Mouse (Mus musculus) hindbrain, embryonic 14.5 days (tissue): ENCODE data around the gene Csnk2b. TPM values are rescaled to one million over a fixed set of nuclear protein-coding genes. Genes with fewer than 3 reads are reported as not detected.

ENCODE experiments used
- ATAC-seq: fragments of 200-750 bp; cut with Nextera tagmentation; 2 replicates; pipeline ENCODE4 v1.8.0; 2017; ENCODE audit warnings: moderate number of reproducible peaks, mild to moderate bottlenecking, moderate TSS enrichment, moderate library complexity; ENCODE audit not compliant: low FRiP score
- DNase-seq: peaks from one replicate; pipeline ENCODE4 v3.0.0-alpha.2; 2015; ENCODE audit warnings: low spot score
- H3K27ac ChIP-seq: fragments of 300-500 bp; sonication (generic); 2 replicates; pipeline ENCODE4 v1.5.1; 2014; ENCODE audit warnings: mild to moderate bottlenecking, moderate library complexity
- H3K27me3 ChIP-seq: fragments of 300-500 bp; sonication (generic); 2 replicates; pipeline ENCODE4 v1.6.1; 2014; ENCODE audit warnings: mild to moderate bottlenecking, low read length, mixed read lengths; ENCODE audit not compliant: control insufficient read depth, insufficient read depth
- H3K36me3 ChIP-seq: fragments of 300-500 bp; sonication (generic); replicated peaks from 2 replicates; pipeline ENCODE4 v1.6.1; 2014; ENCODE audit not compliant: control insufficient read depth, insufficient read depth
- H3K4me1 ChIP-seq: fragments of 300-500 bp; sonication (generic); replicated peaks from 2 replicates; pipeline ENCODE4 v1.6.1; 2014; ENCODE audit warnings: antibody characterized with exemption, low read length, mixed read lengths; ENCODE audit not compliant: control insufficient read depth, insufficient read depth
- H3K4me2 ChIP-seq: fragments of 300-500 bp; sonication (generic); replicated peaks from 2 replicates; pipeline ENCODE4 v1.6.1; 2014; ENCODE audit warnings: mild to moderate bottlenecking, moderate library complexity
- H3K4me3 ChIP-seq: fragments of 300-500 bp; sonication (generic); replicated peaks from 2 replicates; pipeline ENCODE4 v1.5.1; 2014; ENCODE audit warnings: mild to moderate bottlenecking, low read length
- H3K9ac ChIP-seq: fragments of 300-500 bp; sonication (generic); 2 replicates; pipeline ENCODE4 v1.6.1; 2014
- H3K9me3 ChIP-seq: fragments of 300-500 bp; sonication (generic); 2 replicates; pipeline ENCODE4 v1.6.1; 2016; ENCODE audit warnings: low read length; ENCODE audit not compliant: control insufficient read depth
- WGBS: fragments of 180-500 bp; shearing (Covaris S2); extraction: QIAGEN DNeasy Blood & Tissue Kit; methylation state at CpG from one replicate; pipeline ENCODE4 v1.1.7; 2014; 5-methylcytosine and 5-hydroxymethylcytosine counted together
- polyA plus RNA-seq: library from polyadenylated mRNA; unstranded; fragments of >200 nt; fragmentation: Nextera tagmentation; extraction: Ambion mirVana; gene quantifications from 2 replicates; pipeline ENCODE4 v1.2.1, GENCODE M21; 2014

Gene Csnk2b
- polyA plus RNA-seq, 1 experiment from 2014 or later: 321 TPM

- no peak overlapping the region for H3K9ac ChIP-seq
- no peaks in the 10 kb centered on the region for H3K27me3 ChIP-seq
- ATAC-seq (no peak), DNase-seq (no peak)
- no peak overlapping the region for H3K4me3 ChIP-seq
- H3K36me3 ChIP-seq: peaks cover 33% of the 10 kb centered on the region
- 69% methylated on average over 9 of the region's 9 CpGs for WGBS
- H3K4me2 ChIP-seq: no peak overlapping the region
- H3K4me1 ChIP-seq: no peaks in the 10 kb centered on the region
- no peaks in the 10 kb centered on the region for H3K9me3 ChIP-seq
- H3K27ac ChIP-seq: no peak overlapping the region
These were observed 10.1 kb downstream of the Csnk2b start for GRCm38 (mm10) chr17:35111774-35112173.

GRCm38 (mm10) chr17:35108097-35108496, 13.8 kb downstream of the Csnk2b start, which contains the start of gene Ly6g5c:
Gene Ly6g5c, plus strand, starts transcription at chr17:35108279.
- H3K4me2 ChIP-seq: no peak within 1 kb of the TSS
- no peak for DNase-seq
- 82% methylated on average over 6 of the region's 6 CpGs for WGBS

GRCm38 (mm10) chr17:35106522-35106921, 15.3 kb downstream of the Csnk2b start:
- no peak for ATAC-seq
- Histone ChIP-seq H3K4me2 (peak overlapping the region; percentile 27), H3K4me3 (no peak overlapping the region), H3K27me3 (no peaks in the 10 kb centered on the region), H3K4me1 (no peaks in the 10 kb centered on the region), H3K9ac (no peak overlapping the region), H3K36me3 (peaks cover 33% of the 10 kb centered on the region), H3K9me3 (no peaks in the 10 kb centered on the region), H3K27ac (no peak overlapping the region)
- DNase-seq: peak; percentile 39
- 65% methylated on average over 3 of the region's 3 CpGs for WGBS

More at GRCm38 (mm10) chr17:35108097-35108496, 13.8 kb downstream of the Csnk2b start, which contains the start of gene Ly6g5c:
- no peaks in the 10 kb centered on the region for H3K27me3 ChIP-seq
- ATAC-seq: no peak
- no peaks in the 10 kb centered on the region for H3K9me3 ChIP-seq
- H3K9ac ChIP-seq: no peak within 1 kb of the TSS
- peaks cover 17% of the 10 kb centered on the region for H3K36me3 ChIP-seq
- no peak within 1 kb of the TSS for H3K4me3 ChIP-seq
- H3K27ac ChIP-seq: no peak within 1 kb of the TSS
- H3K4me1 ChIP-seq: no peaks in the 10 kb centered on the region

GRCm38 (mm10) chr17:35105740-35106389, 16.0 kb downstream of the Csnk2b start:
- 23% methylated on average over 13 of the region's 13 CpGs for WGBS
- H3K36me3 ChIP-seq: peaks cover 40% of the 10 kb centered on the region
- peak overlapping the region; percentile 27 for H3K4me2 ChIP-seq
- no peaks in the 10 kb centered on the region for H3K9me3 ChIP-seq
- ATAC-seq: no peak
- no peak overlapping the region for H3K27ac ChIP-seq
- H3K4me1 ChIP-seq: no peaks in the 10 kb centered on the region
- peak overlapping the region; percentile 45; the same call in 1 of the 2 replicates for H3K9ac ChIP-seq
- no peak overlapping the region for H3K4me3 ChIP-seq
- DNase-seq: peak; percentile 56
- H3K27me3 ChIP-seq: no peaks in the 10 kb centered on the region

GRCm38 (mm10) chr17:35104754-35105153, 17.1 kb downstream of the Csnk2b start:
- DNase-seq (no peak), ATAC-seq (no peak)
- no peaks in the 10 kb centered on the region for H3K4me1 ChIP-seq
- no peak overlapping the region for H3K4me2 ChIP-seq
- H3K27ac ChIP-seq: no peak overlapping the region
- no peaks in the 10 kb centered on the region for H3K27me3 ChIP-seq
- no peak overlapping the region for H3K9ac ChIP-seq
- WGBS: 69% methylated on average over 6 of the region's 6 CpGs
- H3K4me3 ChIP-seq: no peak overlapping the region
- no peaks in the 10 kb centered on the region for H3K9me3 ChIP-seq
- H3K36me3 ChIP-seq: peaks cover 51% of the 10 kb centered on the region

- no peaks in the 10 kb centered on the region for H3K9me3 ChIP-seq
- no peak overlapping the region for H3K4me3 ChIP-seq
- no peak overlapping the region for H3K4me2 ChIP-seq
- no peak overlapping the region for H3K9ac ChIP-seq
- no peaks in the 10 kb centered on the region for H3K4me1 ChIP-seq
- DNase-seq (no peak), ATAC-seq (no peak)
- H3K36me3 ChIP-seq: peaks cover 57% of the 10 kb centered on the region
- WGBS: 95% methylated on average over 7 of the region's 7 CpGs
- H3K27me3 ChIP-seq: no peaks in the 10 kb centered on the region
- no peak overlapping the region for H3K27ac ChIP-seq
These were observed 17.8 kb downstream of the Csnk2b start for GRCm38 (mm10) chr17:35104079-35104478.

- no peaks in the 10 kb centered on the region for H3K27me3 ChIP-seq
- ATAC-seq (no peak), DNase-seq (no peak)
- H3K36me3 ChIP-seq: peaks cover 66% of the 10 kb centered on the region
- no peak overlapping the region for H3K9ac ChIP-seq
- no peak overlapping the region for H3K4me3 ChIP-seq
- H3K27ac ChIP-seq: no peak overlapping the region
- no peak overlapping the region for H3K4me2 ChIP-seq
- H3K9me3 ChIP-seq: no peaks in the 10 kb centered on the region
- no peaks in the 10 kb centered on the region for H3K4me1 ChIP-seq
- 71% methylated on average over 6 of the region's 6 CpGs for WGBS
These were observed 18.6 kb downstream of the Csnk2b start for GRCm38 (mm10) chr17:35103221-35103690.

GRCm38 (mm10) chr17:35102299-35102698, 19.6 kb downstream of the Csnk2b start:
- H3K27me3 ChIP-seq: no peaks in the 10 kb centered on the region
- peaks cover 75% of the 10 kb centered on the region for H3K36me3 ChIP-seq
- WGBS: 74% methylated on average over 8 of the region's 8 CpGs
- H3K4me1 ChIP-seq: no peaks in the 10 kb centered on the region
- no peak overlapping the region for H3K9ac ChIP-seq
- DNase-seq (no peak), ATAC-seq (no peak)
- no peaks in the 10 kb centered on the region for H3K9me3 ChIP-seq
- no peak overlapping the region for H3K4me3 ChIP-seq
- no peak overlapping the region for H3K27ac ChIP-seq
- H3K4me2 ChIP-seq: no peak overlapping the region

GRCm38 (mm10) chr17:35101161-35101560, 20.7 kb downstream of the Csnk2b start:
- no peak for ATAC-seq
- 86% methylated on average over 11 of the region's 11 CpGs for WGBS
- Histone ChIP-seq H3K4me2 (no peak overlapping the region), H3K4me1 (no peaks in the 10 kb centered on the region), H3K36me3 (peaks cover 87% of the 10 kb centered on the region), H3K4me3 (no peak overlapping the region), H3K9ac (no peak overlapping the region), H3K27me3 (no peaks in the 10 kb centered on the region), H3K9me3 (no peaks in the 10 kb centered on the region), H3K27ac (no peak overlapping the region)
- no peak for DNase-seq
